ENCODE assay signal across 13 mouse cellular contexts in genomic region chr15:78215269-78215668, GRCm38 (mm10). TPM values are rescaled to one million over a fixed set of nuclear protein-coding genes. Genes with fewer than 3 reads are reported as not detected.
"Had no signal": no experiment of that assay in that cellular context is flagged by ENCODE, and none has a peak within 500 bp of the region (broad histone marks: within the 10 kb centered on the region; RNA-seq: fewer than 3 reads in every experiment).

No protein-coding gene starts in this region.

- DNase-seq: kidney, adult 11 months; kidney, adult 8-10 months; kidney, postnatal 10 days; kidney, postnatal 36 days; liver, postnatal 0 days; lung, postnatal 10 days; lung, postnatal 4 days; midbrain, embryonic 14.5 days; right cerebral cortex, postnatal 4 days; spleen, adult 18-20 months; thymus, postnatal 25 days had no signal

RNA-seq across cellular contexts. Expression of gene Pvalb, which starts 9.1 kb away (rescaled TPM):
- total RNA-seq: megakaryocyte progenitor cell, adult 5-6 weeks; megakaryocyte-erythroid progenitor cell, adult 5-6 weeks had no signal
